Mouse (Mus musculus) ES-Bruce4 (cell line): ENCODE results near the gene Psmb1. TPM values are rescaled to one million over a fixed set of nuclear protein-coding genes. Genes with fewer than 3 reads are reported as not detected.

Experiments
- H3K27ac ChIP-seq: 2 replicates; pipeline ENCODE4 v1.5.1; 2012; ENCODE audit warnings: low read length, inconsistent platforms; ENCODE audit not compliant: insufficient read depth
- H3K27me3 ChIP-seq: 2 replicates; pipeline ENCODE4 v1.6.1; 2012; ENCODE audit warnings: mild to moderate bottlenecking, low read length, inconsistent platforms; ENCODE audit not compliant: control insufficient read depth, poor library complexity, insufficient read depth, severe bottlenecking
- H3K36me3 ChIP-seq: 2 replicates; pipeline ENCODE4 v1.6.1; 2012; ENCODE audit warnings: inconsistent platforms, mild to moderate bottlenecking, low read length, moderate library complexity; ENCODE audit not compliant: control insufficient read depth, poor library complexity, insufficient read depth, severe bottlenecking
- H3K4me1 ChIP-seq: one replicate; pipeline ENCODE4 v1.8.1; 2011; ENCODE audit warnings: low read length; ENCODE audit not compliant: control insufficient read depth, insufficient read depth
- H3K4me3 ChIP-seq: 2 replicates; pipeline ENCODE4 v1.5.1; 2011; ENCODE audit warnings: low read depth, mild to moderate bottlenecking, low read length
- H3K9ac ChIP-seq: 2 replicates; pipeline ENCODE4 v1.6.1; 2012; ENCODE audit warnings: low read depth, mild to moderate bottlenecking, inconsistent platforms; ENCODE audit not compliant: poor library complexity, severe bottlenecking
- H3K9me3 ChIP-seq: replicated peaks from 2 replicates; pipeline ENCODE4 v1.6.1; 2012; ENCODE audit warnings: mild to moderate bottlenecking, low read length, inconsistent platforms; ENCODE audit not compliant: control insufficient read depth, poor library complexity, insufficient read depth, severe bottlenecking
- CTCF ChIP-seq: IDR thresholded peaks from one replicate; pipeline ENCODE4 v1.8.1; 2011; ENCODE audit warnings: low read depth, low read length
- EP300 ChIP-seq: IDR thresholded peaks from 2 replicates; pipeline ENCODE4 v1.6.1; 2011; ENCODE audit warnings: low read depth, low read length; ENCODE audit not compliant: insufficient read depth
- POLR2A ChIP-seq: IDR thresholded peaks from one replicate; pipeline ENCODE4 v1.8.1; 2011; ENCODE audit warnings: low read length; ENCODE audit not compliant: insufficient read depth
- polyA plus RNA-seq: library from polyadenylated mRNA; stranded (reverse); fragments of >200 nt; gene quantifications from 2 replicates; pipeline ENCODE4 v1.2.4, GENCODE M21; 2011; ENCODE audit warnings: low read depth; ENCODE audit not compliant: missing spikeins, insufficient read depth, insufficient read length

Gene Psmb1
- polyA plus RNA-seq, 1 experiment, result 195 TPM

DNA sequence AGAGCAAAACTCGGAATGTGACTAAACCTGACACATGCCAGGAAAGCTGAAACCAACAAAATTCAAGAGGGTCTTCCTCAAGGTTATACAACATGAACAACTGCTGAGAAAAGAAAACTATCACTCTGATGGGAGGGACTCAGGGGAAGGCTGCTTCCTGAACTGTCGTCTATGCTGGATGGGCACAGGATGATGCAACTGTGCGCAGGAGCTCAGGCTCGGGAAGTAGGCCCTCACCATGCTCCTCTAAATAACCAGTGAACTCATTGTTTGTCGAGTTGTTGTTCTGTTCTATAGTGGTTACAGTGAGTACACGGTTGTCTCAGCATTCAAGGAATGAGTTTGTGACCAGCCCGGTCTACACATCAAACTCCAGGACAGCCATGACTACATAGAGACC, 9.0 kb downstream of the Psmb1 start:
- Histone ChIP-seq H3K9ac (no peak overlapping the region), H3K4me3 (no peak overlapping the region), H3K27ac (no peak overlapping the region), H3K36me3 (peaks cover 46% of the 10 kb centered on the region), H3K9me3 (no peaks in the 10 kb centered on the region), H3K4me1 (no peaks in the 10 kb centered on the region), H3K27me3 (no peaks in the 10 kb centered on the region)
- TF ChIP-seq POLR2A (no peak), EP300 (no peak), CTCF (no peak)

DNA sequence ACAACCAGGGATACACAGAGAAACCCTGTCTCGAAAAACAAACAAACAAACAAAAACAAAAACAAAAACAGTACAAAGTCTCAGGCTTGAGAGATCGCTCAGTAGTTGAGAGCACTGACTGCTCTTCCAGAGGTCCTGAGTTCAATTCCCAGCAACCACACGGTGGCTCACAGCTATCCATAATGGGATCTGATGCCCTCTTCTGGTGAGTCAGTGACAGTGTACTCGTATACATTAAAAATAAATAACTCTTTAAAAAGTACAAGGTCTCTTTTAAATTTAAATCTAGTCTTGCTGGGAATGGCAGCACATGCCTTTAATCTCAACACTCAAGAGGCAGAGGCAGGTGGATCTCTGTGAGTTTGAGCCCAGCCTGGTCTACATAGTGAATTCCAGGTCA, 26.9 kb downstream of the Psmb1 start:
- H3K36me3 ChIP-seq, result peaks cover 65% of the 10 kb centered on the region
- no peak for TF ChIP-seq EP300
- TF ChIP-seq CTCF, result peak; percentile 22

DNA sequence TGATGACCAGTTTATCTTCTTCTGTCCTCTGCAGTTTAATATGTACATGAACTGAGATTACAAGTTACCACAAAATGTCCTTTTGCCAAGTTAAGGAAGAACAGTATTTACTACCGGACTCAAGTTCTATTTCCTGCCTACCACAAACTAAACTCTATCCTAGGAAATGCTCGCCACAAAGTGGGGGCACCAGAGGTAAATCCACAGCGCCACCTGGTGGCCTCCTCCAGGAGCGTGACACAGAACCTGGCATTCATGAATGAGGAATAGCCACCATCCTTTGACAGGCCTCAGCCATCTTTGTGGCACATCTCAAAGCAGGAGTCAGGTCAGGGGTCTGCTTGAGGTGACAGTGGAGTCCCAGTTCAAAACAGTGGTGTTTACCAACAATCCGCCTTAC, 31.9 kb downstream of the Psmb1 start:
- Histone ChIP-seq H3K4me1 (no peaks in the 10 kb centered on the region), H3K36me3 (peaks cover 28% of the 10 kb centered on the region), H3K27me3 (no peaks in the 10 kb centered on the region), H3K9me3 (no peaks in the 10 kb centered on the region), H3K27ac (no peak overlapping the region), H3K9ac (no peak overlapping the region), H3K4me3 (no peak overlapping the region)
- TF ChIP-seq POLR2A (no peak), CTCF (peak; percentile 94)

More for the DNA sequence above, 26.9 kb downstream of the Psmb1 start:
- Histone ChIP-seq H3K9ac (no peak overlapping the region), H3K4me3 (no peak overlapping the region), H3K4me1 (no peaks in the 10 kb centered on the region), H3K27ac (no peak overlapping the region), H3K9me3 (no peaks in the 10 kb centered on the region), H3K27me3 (no peaks in the 10 kb centered on the region)

DNA sequence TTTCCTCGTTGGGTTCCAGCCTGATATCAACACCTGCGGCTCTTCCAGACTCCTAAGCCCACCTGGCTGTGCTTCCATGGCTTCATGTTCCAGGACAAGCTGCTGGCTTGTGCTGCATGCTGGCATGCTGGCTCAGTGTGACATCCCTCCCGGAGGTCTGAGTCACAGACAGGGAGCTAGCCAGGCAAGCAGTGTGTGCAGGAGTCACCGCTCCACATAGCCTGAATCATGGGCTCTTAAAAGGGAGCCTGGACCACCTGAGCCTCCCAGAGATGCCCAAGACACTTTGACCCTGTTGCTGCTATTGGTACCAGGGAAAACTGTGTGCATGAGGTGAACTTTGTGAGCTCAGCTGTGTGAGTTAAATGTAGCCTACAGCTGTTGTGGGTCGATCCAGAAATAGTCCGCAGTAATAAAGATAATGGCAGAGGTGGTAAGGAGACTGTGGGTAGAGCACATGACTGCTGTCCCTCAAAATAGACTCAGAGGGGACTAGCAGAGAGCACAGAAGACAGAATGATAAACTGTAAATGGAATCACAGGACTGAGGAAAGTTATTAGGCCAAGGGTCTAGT, 37.5 kb downstream of the Psmb1 start:
- H3K4me1 ChIP-seq, result no peaks in the 10 kb centered on the region
- H3K27me3 ChIP-seq, result no peaks in the 10 kb centered on the region
- no peak for TF ChIP-seq CTCF
- no peak for TF ChIP-seq EP300
- no peak for TF ChIP-seq POLR2A
- H3K36me3 ChIP-seq, result peaks cover 4% of the 10 kb centered on the region
- no peak overlapping the region for H3K9ac ChIP-seq
- H3K9me3 ChIP-seq, result no peaks in the 10 kb centered on the region
- H3K27ac ChIP-seq, result no peak overlapping the region
- no peak overlapping the region for H3K4me3 ChIP-seq

DNA sequence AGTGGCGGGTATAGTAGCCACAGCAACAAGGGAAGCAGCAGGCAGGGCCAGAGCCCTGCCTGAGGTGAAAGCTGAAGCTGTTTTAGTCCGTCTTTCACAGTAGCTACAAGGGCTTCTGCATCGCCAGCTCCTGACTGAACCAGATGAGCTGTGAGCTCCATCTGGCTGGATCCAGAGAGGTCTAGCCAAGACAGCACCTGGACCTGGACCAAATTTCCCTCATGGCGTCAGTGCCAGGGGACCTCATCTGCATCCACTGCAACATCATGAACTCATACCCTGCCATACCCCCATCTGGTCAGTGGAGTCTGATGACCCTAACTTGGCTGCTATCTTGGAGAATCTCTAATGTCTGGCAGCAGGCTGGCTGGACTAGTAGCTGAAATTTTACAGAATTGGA, 39.8 kb downstream of the Psmb1 start:
- no peaks in the 10 kb centered on the region for H3K36me3 ChIP-seq
- no peak overlapping the region for H3K9ac ChIP-seq
- H3K4me1 ChIP-seq, result no peaks in the 10 kb centered on the region
- no peak overlapping the region for H3K27ac ChIP-seq
- no peak overlapping the region for H3K4me3 ChIP-seq
- TF ChIP-seq EP300, result no peak
- no peaks in the 10 kb centered on the region; the same call in 1 of the 2 replicates for H3K9me3 ChIP-seq
- H3K27me3 ChIP-seq, result no peaks in the 10 kb centered on the region

DNA sequence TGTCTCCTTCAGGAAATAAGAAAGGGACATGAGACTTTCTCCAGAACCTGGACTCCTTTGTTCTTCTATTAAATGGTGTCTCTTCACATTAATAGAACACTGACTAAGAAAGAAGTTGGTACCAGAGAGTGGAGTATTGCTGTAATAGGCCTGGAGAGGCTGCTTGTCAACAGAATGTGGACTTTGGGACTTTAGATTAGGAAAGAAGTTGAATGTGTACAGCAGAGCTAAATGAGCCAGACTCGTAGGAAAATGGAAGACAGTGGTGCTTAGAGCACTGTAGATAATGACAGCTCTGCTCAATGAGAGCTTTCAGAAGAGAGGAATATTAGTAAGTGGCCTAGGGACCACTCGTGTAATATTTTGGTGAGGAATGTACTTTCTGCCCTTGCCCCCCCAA, 43.0 kb downstream of the Psmb1 start:
- Histone ChIP-seq H3K27me3 (no peaks in the 10 kb centered on the region), H3K9ac (no peak overlapping the region)

More for the DNA sequence above, 43.0 kb downstream of the Psmb1 start:
- no peaks in the 10 kb centered on the region; the same call in 1 of the 2 replicates for H3K9me3 ChIP-seq
- no peaks in the 10 kb centered on the region for H3K36me3 ChIP-seq
- H3K4me3 ChIP-seq, result no peak overlapping the region
- no peak overlapping the region for H3K27ac ChIP-seq
- TF ChIP-seq CTCF (no peak), POLR2A (no peak), EP300 (no peak)
- no peaks in the 10 kb centered on the region for H3K4me1 ChIP-seq
